Mouse (Mus musculus): ENCODE measurements around the gene Eif4g1. TPM values are rescaled to one million over a fixed set of nuclear protein-coding genes. Genes with fewer than 3 reads are reported as not detected.

The Eif4g1 gene
- total RNA-seq, 2 experiments from 2014 or later, result 356 to 390 TPM

GRCm38 (mm10) chr16:20705786-20706185, 37.7 kb downstream of the Eif4g1 start:
- no peak for DNase-seq

GRCm38 (mm10) chr16:20706407-20707055, 38.4 kb downstream of the Eif4g1 start:
- peak; percentile 54 for DNase-seq

- no peak for DNase-seq
Observed at GRCm38 (mm10) chr16:20708220-20708938, 40.3 kb downstream of the Eif4g1 start.

- DNase-seq, result no peak
Observed at GRCm38 (mm10) chr16:20708939-20709734, 41.0 kb downstream of the Eif4g1 start.

- no peak for DNase-seq
Observed at GRCm38 (mm10) chr16:20710370-20710769, 42.3 kb downstream of the Eif4g1 start.

GRCm38 (mm10) chr16:20710810-20711209, 42.7 kb downstream of the Eif4g1 start:
- no peak for DNase-seq

GRCm38 (mm10) chr16:20712190-20712589, 44.1 kb downstream of the Eif4g1 start:
- no peak for DNase-seq

- no peak for DNase-seq
Observed at GRCm38 (mm10) chr16:20712889-20713288, 44.8 kb downstream of the Eif4g1 start.

GRCm38 (mm10) chr16:20714307-20715080, 46.4 kb downstream of the Eif4g1 start:
- no peak for DNase-seq

- DNase-seq, result no peak
Observed at GRCm38 (mm10) chr16:20715161-20715560, 47.0 kb downstream of the Eif4g1 start.

GRCm38 (mm10) chr16:20715566-20715965, 47.5 kb downstream of the Eif4g1 start:
- DNase-seq, result no peak

- DNase-seq, result peak; percentile 80
Observed at GRCm38 (mm10) chr16:20715976-20716840, 48.1 kb downstream of the Eif4g1 start.

- DNase-seq, result no peak
Observed at GRCm38 (mm10) chr16:20716841-20717180, 48.7 kb downstream of the Eif4g1 start.

- DNase-seq, result peak; percentile 97
Observed at GRCm38 (mm10) chr16:20717181-20717977, 49.3 kb downstream of the Eif4g1 start, which contains the start of the genes Polr2h and Clcn2. Polr2h (plus strand) TSS chr16:20717665. Clcn2 (minus strand) TSS chr16:20717746.

GRCm38 (mm10) chr16:20717978-20718670, 50.0 kb downstream of the Eif4g1 start:
- no peak for DNase-seq

GRCm38 (mm10) chr16:20721808-20722207, 53.7 kb downstream of the Eif4g1 start:
- no peak for DNase-seq

- DNase-seq, result no peak
Observed at GRCm38 (mm10) chr16:20722736-20723135, 54.6 kb downstream of the Eif4g1 start.

GRCm38 (mm10) chr16:20723247-20723646, 55.1 kb downstream of the Eif4g1 start:
- DNase-seq, result no peak

GRCm38 (mm10) chr16:20724338-20724748, 56.2 kb downstream of the Eif4g1 start:
- DNase-seq, result peak; percentile 64

- no peak for DNase-seq
Observed at GRCm38 (mm10) chr16:20725321-20725720, 57.2 kb downstream of the Eif4g1 start.
